7 mouse cellular contexts compared by ENCODE assay signal in genomic region chr14:105259035-105259880, GRCm38 (mm10). TPM values are rescaled to one million over a fixed set of nuclear protein-coding genes. Genes with fewer than 3 reads are reported as not detected.
DNase-seq lines count a peak whose midpoint lies in the region; ATAC-seq and TF ChIP-seq lines count a peak whose summit lies in the region.

No protein-coding gene starts in this region.

- H3K9me3 ChIP-seq in MEL (replicated peaks; ENCODE audit: insufficient read depth, low read length) = no peaks in the 10 kb centered on the region
- H3K9me3 ChIP-seq in embryonic facial prominence, embryonic 11.5 days (replicated peaks; ENCODE audit: control insufficient read depth, low read length) = no peaks in the 10 kb centered on the region

- intact Hi-C loops in heart, postnatal 25 days (cut with DNase I) = no loop called here

- TF ChIP-seq CTCF in MEL (IDR thresholded peaks at IDR 0.05 in 2 of 3, conservative IDR thresholded peaks at IDR 0.05 in 1 of 3; ENCODE audit: control insufficient read depth in 1 of 3, insufficient read depth in 1 of 3, low read depth in 2 of 3, low read length in 3 of 3, poor library complexity in 1 of 3, severe bottlenecking in 1 of 3) = no peak

- H3K79me2 ChIP-seq in MEL (ENCODE audit: control insufficient read depth, insufficient read depth, low read length, poor library complexity) = peaks cover 16% of the 10 kb centered on the region

- peaks cover 0 to 5% of the 10 kb centered on the region in 2 experiments; a peak in 3 of 4 replicates for H3K36me3 ChIP-seq in MEL (ENCODE audit: control insufficient read depth in 1 of 2, insufficient read depth in 2 of 2, low read length in 2 of 2)
- no peaks in the 10 kb centered on the region for H3K36me3 ChIP-seq in embryonic facial prominence, embryonic 11.5 days (replicated peaks; ENCODE audit: control insufficient read depth, insufficient read depth, low read depth, low read length)

- H3K4me2 ChIP-seq in embryonic facial prominence, embryonic 11.5 days (ENCODE audit: low read depth, low read length) = peak overlapping the region; percentile 74

- DNase-seq in MEL (ENCODE audit: low read depth, low spot score) = peak; percentile 54
- peak; percentile 52 to 70 for DNase-seq in adrenal gland, postnatal 36 days
- peak; percentile 51 for DNase-seq in embryonic facial prominence, embryonic 11.5 days (ENCODE audit: low spot score)
- peak; percentile 8 for DNase-seq in heart, postnatal 25 days (ENCODE audit: low spot score)
- peak; percentile 9 for DNase-seq in layer of hippocampus, adult 9-11 months
- DNase-seq in spleen, adult 12 weeks (ENCODE audit: low spot score) = peak; percentile 17

- H3K27me3 ChIP-seq in MEL (ENCODE audit: control insufficient read depth in 1 of 2, insufficient read depth in 2 of 2, low read length in 2 of 2) = no peaks in the 10 kb centered on the region
- no peaks in the 10 kb centered on the region for H3K27me3 ChIP-seq in embryonic facial prominence, embryonic 11.5 days (ENCODE audit: control insufficient read depth, insufficient read depth, low read length)

- no peaks in the 10 kb centered on the region for H3K4me1 ChIP-seq in MEL (ENCODE audit: control insufficient read depth in 1 of 2, insufficient read depth in 2 of 2, low read length in 2 of 2)
- H3K4me1 ChIP-seq in embryonic facial prominence, embryonic 11.5 days (ENCODE audit: control insufficient read depth, insufficient read depth, low read length) = no peaks in the 10 kb centered on the region

- peak overlapping the region; percentile 41; the same call in 1 of the 2 replicates for H3K27ac ChIP-seq in MEL (ENCODE audit: control insufficient read depth, low read depth, low read length)
- H3K27ac ChIP-seq in embryonic facial prominence, embryonic 11.5 days (replicated peaks; ENCODE audit: low read depth, low read length) = peak overlapping the region; percentile 82

- no peak for TF ChIP-seq RAD21 in MEL (IDR thresholded peaks at IDR 0.05; ENCODE audit: low read depth, low read length)

- peak overlapping the region; percentile 81 to 93 for H3K4me3 ChIP-seq in MEL (ENCODE audit: control insufficient read depth in 1 of 2, insufficient read depth in 1 of 2, low read depth in 2 of 2, low read length in 2 of 2)
- peak overlapping the region; percentile 90 for H3K4me3 ChIP-seq in embryonic facial prominence, embryonic 11.5 days (ENCODE audit: low read depth, low read length)

- no peak for TF ChIP-seq EP300 in MEL (IDR thresholded peaks at IDR 0.05; ENCODE audit: low read depth in 1 of 2, low read length in 2 of 2)

- WGBS in embryonic facial prominence, embryonic 11.5 days = 11% methylated on average over 31 of the region's 34 CpGs

- no peak for TF ChIP-seq POLR2A in MEL (IDR thresholded peaks at IDR 0.05; ENCODE audit: control insufficient read depth in 1 of 2, insufficient read depth in 1 of 2, low read depth in 1 of 2, low read length in 2 of 2, poor library complexity in 1 of 2)

- peak overlapping the region; percentile 84 for H3K9ac ChIP-seq in MEL (ENCODE audit: control insufficient read depth, low read depth, low read length, poor library complexity, severe bottlenecking)
- H3K9ac ChIP-seq in embryonic facial prominence, embryonic 11.5 days (replicated peaks; ENCODE audit: low read length) = peak overlapping the region; percentile 89

- peak; percentile 83 for ATAC-seq in embryonic facial prominence, embryonic 11.5 days (replicated peaks; ENCODE audit: insufficient number of reproducible peaks, low FRiP score, low TSS enrichment, low read depth)
- ATAC-seq in megakaryocyte, adult 5-6 weeks (ENCODE audit: poor library complexity, severe bottlenecking) = peak; percentile 61

TF ChIP-seq in MEL, 35 proteins besides CTCF, POLR2A, EP300 and RAD21:
- TF ChIP-seq SMC3 (IDR thresholded peaks at IDR 0.05; ENCODE audit: low read depth, low read length) (no peak), GATA1 (IDR thresholded peaks at IDR 0.05; ENCODE audit: low read depth, low read length) (no peak), ZMIZ1 (IDR thresholded peaks at IDR 0.05; ENCODE audit: low read depth, low read length) (no peak), MYB (IDR thresholded peaks at IDR 0.05; ENCODE audit: low read depth, low read length) (no peak), ZNF384 (IDR thresholded peaks at IDR 0.05; ENCODE audit: low read depth, low read length) (peak; percentile 64), KAT2A (conservative IDR thresholded peaks at IDR 0.05; ENCODE audit: low read depth, low read length) (no peak), E2F4 (IDR thresholded peaks at IDR 0.05; ENCODE audit: borderline replicate concordance, low read depth, low read length) (no peak), MAZ (IDR thresholded peaks at IDR 0.05; ENCODE audit: low read depth, low read length) (no peak), MAFK (IDR thresholded peaks at IDR 0.05; ENCODE audit: borderline replicate concordance, low read depth, low read length) (peak; percentile 84; the same call in 1 of the 2 replicates), POLR2AphosphoS5 (IDR thresholded peaks at IDR 0.05; ENCODE audit: borderline replicate concordance, low read depth, low read length) (no peak), NELFE (IDR thresholded peaks at IDR 0.05; ENCODE audit: low read depth, low read length) (no peak), NRF1 (IDR thresholded peaks at IDR 0.05; ENCODE audit: insufficient read depth, low read depth, low read length, poor library complexity, severe bottlenecking) (no peak), MAX (IDR thresholded peaks at IDR 0.05; ENCODE audit: low read length) (no peak), ELF1 (IDR thresholded peaks at IDR 0.05; ENCODE audit: low read depth, low read length) (no peak), ZC3H11A (IDR thresholded peaks at IDR 0.05; ENCODE audit: low read depth, low read length) (no peak), HCFC1 (IDR thresholded peaks at IDR 0.05; ENCODE audit: low read depth, low read length) (no peak), TAL1 (IDR thresholded peaks at IDR 0.05; ENCODE audit: low read length) (no peak)

RNA-seq across cellular contexts. Expression of gene Ndfip2, which starts 0.9 kb away (rescaled TPM):
- 13.7 and 16.6 TPM in 2 replicates for total RNA-seq in MEL (2012; rRNA removed)
- polyA plus RNA-seq in MEL (2012; ENCODE audit: insufficient read depth in 1 of 2, insufficient read length in 2 of 2, low read depth in 1 of 2, low replicate concordance in 2 of 2, missing spikeins in 1 of 2) = 10 to 100 TPM in 1 of 2 experiments, not detected in 1; 26.3 TPM
- total RNA-seq in adrenal gland, postnatal 36 days (2021) = 10 to 100 TPM; 39.5 to 43.8 TPM
- 64.5 and 65.3 TPM in 2 replicates for polyA plus RNA-seq in embryonic facial prominence, embryonic 11.5 days (2014; fragmentation: Nextera tagmentation; extraction: Ambion mirVana)
- 10 to 100 TPM; 19.3 to 19.7 TPM for total RNA-seq in heart, postnatal 25 days (2021)
- 30.7 and 31.9 TPM in 2 replicates for total RNA-seq in megakaryocyte, adult 5-6 weeks (2015)
- total RNA-seq in megakaryocyte, adult 5-6 weeks (2017) = 12.1 and 15.8 TPM in 2 replicates

Comparison
In these comparisons a context has a peak if more than half of its experiments do, and no peak if none do; other contexts are left out.
1. Peak in every context shown above with its lines: DNase-seq, ATAC-seq, H3K4me3 ChIP-seq and H3K27ac ChIP-seq.
2. DNase-seq: peak in every context shown above with its lines; median percentile 61 in adrenal gland, postnatal 36 days; 54 in MEL; 51 in embryonic facial prominence, embryonic 11.5 days; 17 in spleen, adult 12 weeks; 9 in layer of hippocampus, adult 9-11 months; 8 in heart, postnatal 25 days.